Mouse (Mus musculus): ENCODE data around the gene Cd36. TPM values are rescaled to one million over a fixed set of nuclear protein-coding genes. Genes with fewer than 3 reads are reported as not detected.

Cd36 gene
- polyA plus RNA-seq, 1 experiment from 2014 or later, result 149 TPM

DNA sequence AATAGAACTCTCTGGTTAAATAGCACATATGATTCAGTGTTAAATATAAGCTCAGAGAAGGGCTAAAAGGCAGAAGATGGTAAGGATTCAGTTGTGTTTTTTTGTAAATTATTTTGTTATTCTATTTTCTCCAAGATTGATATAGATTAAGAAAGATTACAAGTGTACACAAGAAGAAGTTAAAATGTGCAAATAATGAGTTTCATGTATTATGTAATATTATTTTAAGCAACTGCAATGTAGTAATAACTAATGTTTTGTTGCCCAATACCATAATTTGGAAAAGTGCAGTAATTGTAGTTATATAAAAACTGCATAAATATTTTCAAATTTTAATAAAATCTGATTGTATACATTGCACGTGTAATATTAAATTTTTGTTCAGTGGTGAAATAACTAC is 54.8 kb downstream of the Cd36 start:
- H3K27me3 ChIP-seq (ENCODE audit: control insufficient read depth, insufficient read depth, low read length), result no peaks in the 10 kb centered on the region
- 0 out of 2 replicates have a peak, but pooled peaks cover 4% of the 10 kb centered on the region for H3K9me3 ChIP-seq (ENCODE audit: control insufficient read depth, low read length)
- H3K4me3 ChIP-seq (ENCODE audit: control insufficient read depth in 1 of 2, insufficient read depth in 1 of 2, low read depth in 1 of 2, low read length in 2 of 2), result no peak overlapping the region
- H3K27ac ChIP-seq (replicated peaks in 1 of 2; ENCODE audit: control insufficient read depth in 1 of 2, insufficient read depth in 1 of 2, low read depth in 2 of 2, low read length in 2 of 2), result no peak overlapping the region
- peaks cover 0 to 13% of the 10 kb centered on the region in 2 experiments; a peak in 1 of 4 replicates for H3K4me1 ChIP-seq (ENCODE audit: control insufficient read depth in 2 of 2, insufficient read depth in 2 of 2, low read length in 2 of 2)
- H3K36me3 ChIP-seq (ENCODE audit: control insufficient read depth, insufficient read depth, low read length), result no peaks in the 10 kb centered on the region
- 94% methylated on average over 1 of the region's 1 CpGs for WGBS
- no peak overlapping the region for H3K4me2 ChIP-seq (ENCODE audit: low read length)
- no peak overlapping the region for H3K9ac ChIP-seq (ENCODE audit: low read length)
- ATAC-seq (ENCODE audit: insufficient number of reproducible peaks, insufficient read depth, low FRiP score, low read depth), result no peak

GRCm38 (mm10) chr5:17830536-17830935 is 58.1 kb downstream of the Cd36 start:
- no peak for ATAC-seq (ENCODE audit: insufficient number of reproducible peaks, insufficient read depth, low FRiP score, low read depth)
- H3K36me3 ChIP-seq (ENCODE audit: control insufficient read depth, insufficient read depth, low read length), result no peaks in the 10 kb centered on the region
- H3K4me2 ChIP-seq (ENCODE audit: low read length), result no peak overlapping the region
- WGBS, result 55% methylated on average over 2 of the region's 2 CpGs
- 0 out of 2 replicates have a peak, but pooled peaks cover 4% of the 10 kb centered on the region for H3K9me3 ChIP-seq (ENCODE audit: control insufficient read depth, low read length)
- no peak overlapping the region for H3K27ac ChIP-seq (replicated peaks in 1 of 2; ENCODE audit: control insufficient read depth in 1 of 2, insufficient read depth in 1 of 2, low read depth in 2 of 2, low read length in 2 of 2)
- no peak overlapping the region for H3K9ac ChIP-seq (ENCODE audit: low read length)
- H3K4me1 ChIP-seq (ENCODE audit: control insufficient read depth in 2 of 2, insufficient read depth in 2 of 2, low read length in 2 of 2), result 0 out of 4 replicates have a peak, but pooled peaks cover 0 to 8% of the 10 kb centered on the region in 2 experiments
- H3K4me3 ChIP-seq (ENCODE audit: control insufficient read depth in 1 of 2, insufficient read depth in 1 of 2, low read depth in 1 of 2, low read length in 2 of 2), result no peak overlapping the region
- no peaks in the 10 kb centered on the region for H3K27me3 ChIP-seq (ENCODE audit: control insufficient read depth, insufficient read depth, low read length)

GRCm38 (mm10) chr5:17828713-17829544 is 59.7 kb downstream of the Cd36 start:
- no peak overlapping the region for H3K9ac ChIP-seq (ENCODE audit: low read length)
- no peaks in the 10 kb centered on the region for H3K27me3 ChIP-seq (ENCODE audit: control insufficient read depth, insufficient read depth, low read length)
- WGBS, result 75% methylated on average over 15 of the region's 15 CpGs

DNA sequence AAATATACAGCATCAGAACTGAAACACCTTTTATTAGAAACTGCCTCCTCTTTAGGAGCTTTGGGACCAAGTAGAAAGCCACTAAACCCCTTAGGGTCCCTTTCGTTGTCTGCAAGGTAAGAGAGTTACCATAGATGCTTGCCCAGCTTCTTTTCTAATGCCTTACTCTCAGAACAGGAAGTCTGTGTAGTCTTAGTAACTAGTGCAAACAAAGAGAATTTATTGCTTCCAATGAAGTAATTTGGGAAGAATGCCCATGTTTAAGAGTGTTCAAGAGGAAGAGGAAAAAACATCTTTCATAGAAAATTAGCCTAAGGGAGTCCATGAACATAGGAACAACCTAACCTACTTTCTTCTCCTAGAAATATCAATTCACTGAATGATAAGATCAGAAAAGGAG is 67.2 kb downstream of the Cd36 start:
- Histone ChIP-seq H3K36me3 (ENCODE audit: control insufficient read depth, insufficient read depth, low read length) (peaks cover 10% of the 10 kb centered on the region), H3K27me3 (ENCODE audit: control insufficient read depth, insufficient read depth, low read length) (no peaks in the 10 kb centered on the region), H3K4me3 (ENCODE audit: control insufficient read depth in 1 of 2, insufficient read depth in 1 of 2, low read depth in 1 of 2, low read length in 2 of 2) (no peak overlapping the region), H3K9me3 (ENCODE audit: control insufficient read depth, low read length) (no peaks in the 10 kb centered on the region), H3K4me1 (ENCODE audit: control insufficient read depth in 2 of 2, insufficient read depth in 2 of 2, low read length in 2 of 2) (no peaks in the 10 kb centered on the region), H3K27ac (replicated peaks in 1 of 2; ENCODE audit: control insufficient read depth in 1 of 2, insufficient read depth in 1 of 2, low read depth in 2 of 2, low read length in 2 of 2) (no peak overlapping the region), H3K4me2 (ENCODE audit: low read length) (no peak overlapping the region), H3K9ac (ENCODE audit: low read length) (no peak overlapping the region)
- 67% methylated on average over 1 of the region's 1 CpGs for WGBS
- no peak for ATAC-seq (ENCODE audit: insufficient number of reproducible peaks, insufficient read depth, low FRiP score, low read depth)

More at GRCm38 (mm10) chr5:17828713-17829544, 59.7 kb downstream of the Cd36 start:
- Histone ChIP-seq H3K36me3 (ENCODE audit: control insufficient read depth, insufficient read depth, low read length) (no peaks in the 10 kb centered on the region), H3K4me3 (ENCODE audit: control insufficient read depth in 1 of 2, insufficient read depth in 1 of 2, low read depth in 1 of 2, low read length in 2 of 2) (no peak overlapping the region), H3K4me2 (ENCODE audit: low read length) (no peak overlapping the region), H3K9me3 (ENCODE audit: control insufficient read depth, low read length) (0 out of 2 replicates have a peak, but pooled peaks cover 4% of the 10 kb centered on the region), H3K4me1 (ENCODE audit: control insufficient read depth in 2 of 2, insufficient read depth in 2 of 2, low read length in 2 of 2) (0 out of 4 replicates have a peak, but pooled peaks cover 0 to 8% of the 10 kb centered on the region in 2 experiments), H3K27ac (replicated peaks in 1 of 2; ENCODE audit: control insufficient read depth in 1 of 2, insufficient read depth in 1 of 2, low read depth in 2 of 2, low read length in 2 of 2) (no peak overlapping the region)
- no peak for ATAC-seq (ENCODE audit: insufficient number of reproducible peaks, insufficient read depth, low FRiP score, low read depth)

DNA sequence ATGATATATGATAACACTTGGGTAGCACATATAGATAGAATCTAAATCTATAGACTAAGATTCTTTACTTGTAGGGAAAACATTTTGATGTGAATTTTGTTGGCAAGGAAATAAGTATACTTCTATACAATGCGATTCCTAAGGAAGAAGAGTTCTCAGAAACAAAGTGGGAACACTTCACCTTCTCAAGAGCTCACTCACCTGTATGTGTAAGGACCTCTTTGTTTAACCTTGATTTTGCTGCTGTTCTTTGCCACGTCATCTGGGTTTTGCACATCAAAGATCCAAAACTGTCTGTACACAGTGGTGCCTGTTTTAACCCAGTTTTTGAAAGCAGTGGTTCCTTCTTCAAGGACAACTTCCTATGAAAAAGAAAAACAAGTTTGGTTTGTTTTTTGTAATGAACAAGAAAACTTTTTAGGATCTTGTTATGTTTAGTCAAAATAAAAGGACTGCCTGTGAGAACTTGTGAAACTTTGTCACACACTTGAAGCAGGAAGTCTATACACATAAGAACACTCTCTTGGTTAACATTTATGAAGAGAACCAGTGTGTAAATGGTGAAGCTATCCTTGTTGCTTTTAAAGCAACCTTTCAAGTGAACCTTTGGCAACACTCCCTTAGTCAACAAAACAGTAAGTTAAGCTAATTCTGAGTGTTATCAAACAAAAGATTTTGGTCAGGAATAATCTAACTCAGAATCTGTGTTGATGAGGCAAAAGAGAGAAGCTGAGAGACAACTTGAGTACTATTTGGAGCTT is 68.2 kb downstream of the Cd36 start:
- WGBS, result 84% methylated on average over 2 of the region's 2 CpGs
- no peak overlapping the region for H3K4me3 ChIP-seq (ENCODE audit: control insufficient read depth in 1 of 2, insufficient read depth in 1 of 2, low read depth in 1 of 2, low read length in 2 of 2)
- no peak overlapping the region for H3K27ac ChIP-seq (replicated peaks in 1 of 2; ENCODE audit: control insufficient read depth in 1 of 2, insufficient read depth in 1 of 2, low read depth in 2 of 2, low read length in 2 of 2)
- no peaks in the 10 kb centered on the region for H3K4me1 ChIP-seq (ENCODE audit: control insufficient read depth in 2 of 2, insufficient read depth in 2 of 2, low read length in 2 of 2)
- peaks cover 10% of the 10 kb centered on the region for H3K36me3 ChIP-seq (ENCODE audit: control insufficient read depth, insufficient read depth, low read length)
- no peaks in the 10 kb centered on the region for H3K27me3 ChIP-seq (ENCODE audit: control insufficient read depth, insufficient read depth, low read length)
- H3K4me2 ChIP-seq (ENCODE audit: low read length), result no peak overlapping the region
- H3K9ac ChIP-seq (ENCODE audit: low read length), result no peak overlapping the region
- no peaks in the 10 kb centered on the region for H3K9me3 ChIP-seq (ENCODE audit: control insufficient read depth, low read length)
- ATAC-seq (ENCODE audit: insufficient number of reproducible peaks, insufficient read depth, low FRiP score, low read depth), result no peak

GRCm38 (mm10) chr5:17816170-17816569 is 72.4 kb downstream of the Cd36 start:
- no peaks in the 10 kb centered on the region for H3K27me3 ChIP-seq (ENCODE audit: control insufficient read depth, insufficient read depth, low read length)
- no peak overlapping the region for H3K4me3 ChIP-seq (ENCODE audit: control insufficient read depth in 1 of 2, insufficient read depth in 1 of 2, low read depth in 1 of 2, low read length in 2 of 2)
- no peak for ATAC-seq (ENCODE audit: insufficient number of reproducible peaks, insufficient read depth, low FRiP score, low read depth)
- H3K9ac ChIP-seq (ENCODE audit: low read length), result no peak overlapping the region
- H3K27ac ChIP-seq (replicated peaks in 1 of 2; ENCODE audit: control insufficient read depth in 1 of 2, insufficient read depth in 1 of 2, low read depth in 2 of 2, low read length in 2 of 2), result no peak overlapping the region
- no peaks in the 10 kb centered on the region for H3K9me3 ChIP-seq (ENCODE audit: control insufficient read depth, low read length)
- no peaks in the 10 kb centered on the region for H3K4me1 ChIP-seq (ENCODE audit: control insufficient read depth in 2 of 2, insufficient read depth in 2 of 2, low read length in 2 of 2)
- peaks cover 21% of the 10 kb centered on the region for H3K36me3 ChIP-seq (ENCODE audit: control insufficient read depth, insufficient read depth, low read length)
- no peak overlapping the region for H3K4me2 ChIP-seq (ENCODE audit: low read length)
- 3% methylated on average over 2 of the region's 2 CpGs for WGBS

DNA sequence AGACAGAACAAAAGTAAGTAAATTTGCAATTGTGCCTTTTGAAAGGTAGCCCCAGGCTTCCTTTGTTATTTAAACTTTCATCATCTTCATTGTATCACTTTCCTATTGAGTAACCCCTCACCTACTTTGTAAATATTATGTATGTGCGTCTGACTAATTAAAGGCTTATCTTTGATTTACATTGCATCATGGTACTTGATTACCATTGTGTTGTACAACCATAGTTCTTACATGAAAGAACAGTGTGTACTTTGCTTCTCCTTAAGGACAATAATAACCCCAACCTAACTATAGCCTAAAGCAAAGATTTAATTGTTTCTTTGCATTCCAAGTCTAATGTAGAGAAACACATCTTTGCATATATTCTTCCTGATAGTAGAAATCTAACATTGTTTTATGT is 78.3 kb downstream of the Cd36 start:
- Histone ChIP-seq H3K9me3 (ENCODE audit: control insufficient read depth, low read length) (no peaks in the 10 kb centered on the region), H3K4me1 (ENCODE audit: control insufficient read depth in 2 of 2, insufficient read depth in 2 of 2, low read length in 2 of 2) (no peaks in the 10 kb centered on the region), H3K27ac (replicated peaks in 1 of 2; ENCODE audit: control insufficient read depth in 1 of 2, insufficient read depth in 1 of 2, low read depth in 2 of 2, low read length in 2 of 2) (no peak overlapping the region), H3K4me3 (ENCODE audit: control insufficient read depth in 1 of 2, insufficient read depth in 1 of 2, low read depth in 1 of 2, low read length in 2 of 2) (no peak overlapping the region), H3K36me3 (ENCODE audit: control insufficient read depth, insufficient read depth, low read length) (peaks cover 44% of the 10 kb centered on the region), H3K4me2 (ENCODE audit: low read length) (no peak overlapping the region), H3K27me3 (ENCODE audit: control insufficient read depth, insufficient read depth, low read length) (no peaks in the 10 kb centered on the region), H3K9ac (ENCODE audit: low read length) (no peak overlapping the region)
- no peak for ATAC-seq (ENCODE audit: insufficient number of reproducible peaks, insufficient read depth, low FRiP score, low read depth)
- 76% methylated on average over 1 of the region's 1 CpGs for WGBS
